Mouse (Mus musculus) megakaryocyte, embryonic 14.5 days (primary cell): ENCODE measurements around the gene Fam84b. TPM values are rescaled to one million over a fixed set of nuclear protein-coding genes. Genes with fewer than 3 reads are reported as not detected.
"Not testable (repeated sequence)": the region's sequence is repeated elsewhere in the genome, so short reads cannot be mapped to it uniquely, and the experiment has no call there.

ENCODE experiments used
- H3K27me3 ChIP-seq: replicated peaks from 2 replicates; pipeline ENCODE3; 2012; ENCODE audit warnings: inconsistent platforms
- H3K36me3 ChIP-seq: replicated peaks from 2 replicates; pipeline ENCODE3; 2012; ENCODE audit warnings: low read length, inconsistent platforms, mixed read lengths
- H3K4me1 ChIP-seq: 2 replicates; pipeline ENCODE4 v1.6.1; 2012; ENCODE audit warnings: inconsistent platforms
- H3K4me3 ChIP-seq: replicated peaks from 2 replicates; pipeline ENCODE3; 2012; ENCODE audit warnings: moderate library complexity, mild to moderate bottlenecking, inconsistent platforms
- H3K9me3 ChIP-seq: 2 replicates; pipeline ENCODE4 v1.6.1; 2012; ENCODE audit warnings: inconsistent platforms
- FLI1 ChIP-seq: IDR thresholded peaks from 2 replicates; pipeline ENCODE4 v1.6.1; 2012; ENCODE audit warnings: low read length, inconsistent platforms, mixed read lengths
- GATA1 ChIP-seq: IDR thresholded peaks from 3 replicates; pipeline ENCODE4 v1.6.1; 2012; ENCODE audit warnings: mixed read lengths, low read length, inconsistent platforms, borderline replicate concordance
- polyA plus RNA-seq: library from polyadenylated mRNA; stranded (reverse); fragments of >175 nt; gene quantifications from 2 replicates; pipeline ENCODE4 v1.2.3, GENCODE M21; 2012; ENCODE audit warnings: low replicate concordance; ENCODE audit not compliant: insufficient read depth

Fam84b gene
- polyA plus RNA-seq, 1 experiment, result 1.1 TPM

DNA sequence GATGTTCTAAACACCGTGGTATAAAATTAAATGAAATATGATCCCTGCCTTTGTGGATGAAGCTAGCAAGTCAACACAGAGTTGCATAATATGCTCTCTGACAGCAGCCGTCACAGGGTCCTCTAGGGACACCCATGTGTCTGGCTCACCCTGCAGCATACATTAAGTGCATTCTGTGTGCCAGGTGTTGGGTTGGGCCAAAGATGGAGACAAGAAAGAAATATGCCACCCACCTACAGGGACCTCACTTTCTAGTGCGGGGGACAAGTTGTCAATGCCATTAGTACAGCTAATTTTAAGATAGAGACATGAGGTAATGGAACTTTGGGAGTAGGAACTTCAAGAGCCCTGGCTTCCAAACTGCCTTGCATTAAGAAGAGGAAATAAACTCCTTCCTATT lies 4.9 kb downstream of the Fam84b start:
- Histone ChIP-seq H3K27me3 (peaks cover 3% of the 10 kb centered on the region), H3K4me1 (peaks cover 55% of the 10 kb centered on the region), H3K9me3 (no peaks in the 10 kb centered on the region), H3K36me3 (no peaks in the 10 kb centered on the region), H3K4me3 (no peak overlapping the region)
- TF ChIP-seq GATA1, result no peak
- no peak for TF ChIP-seq FLI1

DNA sequence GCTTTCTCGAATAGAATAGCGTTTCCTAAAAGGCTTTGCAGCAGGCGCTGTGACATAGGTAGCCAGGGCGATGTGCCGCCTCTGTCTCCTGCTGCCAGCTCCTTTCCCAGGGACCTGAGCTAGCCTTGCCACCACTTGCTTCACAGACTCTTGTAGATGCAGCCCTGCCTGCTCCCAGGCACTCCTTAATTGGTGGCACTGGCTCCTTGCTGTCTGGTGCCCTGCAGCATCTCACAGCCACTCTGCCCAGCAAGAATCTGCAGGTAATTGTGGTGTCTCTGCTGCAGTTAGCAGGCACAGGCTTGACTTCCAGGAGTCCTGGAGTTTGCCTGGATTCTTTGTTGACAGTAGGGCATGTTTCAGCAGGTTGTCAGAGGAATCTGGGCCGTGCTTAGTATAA lies 7.3 kb downstream of the Fam84b start:
- Histone ChIP-seq H3K4me3 (peak overlapping the region; percentile 8), H3K36me3 (no peaks in the 10 kb centered on the region), H3K27me3 (peaks cover 3% of the 10 kb centered on the region), H3K9me3 (no peaks in the 10 kb centered on the region), H3K4me1 (peaks cover 31% of the 10 kb centered on the region)
- no peak for TF ChIP-seq FLI1
- TF ChIP-seq GATA1, result no peak

DNA sequence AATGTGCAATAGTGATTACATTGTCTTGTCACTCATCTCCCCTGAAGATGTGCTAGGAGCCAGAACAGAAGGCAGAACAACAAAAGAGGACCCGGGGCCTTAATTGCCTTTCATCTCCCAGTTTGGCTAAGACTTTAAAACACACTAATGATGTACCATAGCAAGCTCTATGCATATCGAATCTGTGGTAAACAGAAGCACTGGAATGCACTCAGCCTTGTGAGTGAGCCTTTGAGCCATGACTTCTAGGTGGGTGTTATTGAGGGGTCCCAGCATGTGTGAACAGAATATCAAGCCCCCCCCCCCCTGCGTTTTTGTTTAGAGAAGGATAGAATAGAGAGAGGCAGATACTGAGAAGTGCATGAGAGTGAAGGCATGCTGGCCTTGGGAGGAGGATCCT lies 7.7 kb downstream of the Fam84b start:
- TF ChIP-seq GATA1 (no peak), FLI1 (no peak)
- Histone ChIP-seq H3K27me3 (peaks cover 3% of the 10 kb centered on the region), H3K36me3 (no peaks in the 10 kb centered on the region), H3K4me1 (peaks cover 31% of the 10 kb centered on the region), H3K4me3 (no peak overlapping the region), H3K9me3 (no peaks in the 10 kb centered on the region)

- H3K9me3 ChIP-seq, result no peaks in the 10 kb centered on the region
- H3K27me3 ChIP-seq, result peaks cover 5% of the 10 kb centered on the region
- TF ChIP-seq FLI1 (no peak), GATA1 (no peak)
Measured at GRCm38 (mm10) chr15:60841785-60842184, 11.8 kb downstream of the Fam84b start.

GRCm38 (mm10) chr15:60841312-60841711 lies 12.3 kb downstream of the Fam84b start:
- peaks cover 39% of the 10 kb centered on the region for H3K4me1 ChIP-seq
- not testable (repeated sequence) for H3K9me3 ChIP-seq, H3K27me3 ChIP-seq, H3K4me3 ChIP-seq, H3K36me3 ChIP-seq

More at GRCm38 (mm10) chr15:60841785-60842184, 11.8 kb downstream of the Fam84b start:
- H3K36me3 ChIP-seq, result no peaks in the 10 kb centered on the region
- no peak overlapping the region for H3K4me3 ChIP-seq
- peaks cover 38% of the 10 kb centered on the region for H3K4me1 ChIP-seq

DNA sequence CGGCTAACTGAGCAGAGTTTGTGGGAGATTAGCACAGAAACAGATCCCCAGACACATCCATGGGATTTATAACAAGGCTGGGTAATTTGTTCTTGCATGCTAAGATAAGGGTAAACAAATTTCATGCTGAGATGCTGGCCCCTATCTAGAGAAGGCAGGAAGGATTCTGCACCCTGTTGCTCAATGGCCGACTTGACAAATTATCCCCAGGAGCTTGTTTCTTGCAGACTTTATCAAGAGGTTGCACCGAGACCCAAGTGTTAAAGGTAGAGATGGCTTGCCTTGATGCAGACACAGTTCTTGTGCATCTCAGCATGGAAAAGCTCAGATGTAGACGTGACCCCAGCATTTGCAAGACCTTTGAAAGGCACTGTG lies 13.3 kb downstream of the Fam84b start:
- no peak for TF ChIP-seq GATA1
- TF ChIP-seq FLI1, result no peak
- Histone ChIP-seq H3K36me3 (peaks cover 5% of the 10 kb centered on the region), H3K4me3 (no peak overlapping the region), H3K9me3 (peaks cover 6% of the 10 kb centered on the region; the same call in 1 of the 2 replicates), H3K27me3 (peaks cover 2% of the 10 kb centered on the region), H3K4me1 (peaks cover 43% of the 10 kb centered on the region)

- Histone ChIP-seq H3K4me3 (peak overlapping the region; percentile 28), H3K36me3 (peaks cover 5% of the 10 kb centered on the region), H3K4me1 (peaks cover 46% of the 10 kb centered on the region), H3K27me3 (peaks cover 2% of the 10 kb centered on the region), H3K9me3 (peaks cover 6% of the 10 kb centered on the region; the same call in 1 of the 2 replicates)
- TF ChIP-seq FLI1 (no peak), GATA1 (no peak)
Measured at GRCm38 (mm10) chr15:60839539-60840295, 13.9 kb downstream of the Fam84b start.

GRCm38 (mm10) chr15:60838135-60838534 lies 15.4 kb downstream of the Fam84b start:
- Histone ChIP-seq H3K4me1 (peaks cover 62% of the 10 kb centered on the region), H3K36me3 (peaks cover 5% of the 10 kb centered on the region), H3K4me3 (no peak overlapping the region), H3K27me3 (peaks cover 2% of the 10 kb centered on the region), H3K9me3 (peaks cover 6% of the 10 kb centered on the region; the same call in 1 of the 2 replicates)
- TF ChIP-seq FLI1, result no peak
- no peak for TF ChIP-seq GATA1

- TF ChIP-seq GATA1 (no peak), FLI1 (no peak)
Measured at GRCm38 (mm10) chr15:60837719-60838118, 15.9 kb downstream of the Fam84b start.

GRCm38 (mm10) chr15:60836321-60836720 lies 17.3 kb downstream of the Fam84b start:
- no peak overlapping the region for H3K4me3 ChIP-seq
- H3K36me3 ChIP-seq, result peaks cover 5% of the 10 kb centered on the region
- peaks cover 2% of the 10 kb centered on the region for H3K27me3 ChIP-seq
- peaks cover 71% of the 10 kb centered on the region for H3K4me1 ChIP-seq
- peaks cover 6% of the 10 kb centered on the region; the same call in 1 of the 2 replicates for H3K9me3 ChIP-seq
- TF ChIP-seq GATA1 (no peak), FLI1 (no peak)

More at GRCm38 (mm10) chr15:60837719-60838118, 15.9 kb downstream of the Fam84b start:
- H3K4me3 ChIP-seq, result no peak overlapping the region
- peaks cover 2% of the 10 kb centered on the region for H3K27me3 ChIP-seq
- peaks cover 6% of the 10 kb centered on the region; the same call in 1 of the 2 replicates for H3K9me3 ChIP-seq
- peaks cover 66% of the 10 kb centered on the region for H3K4me1 ChIP-seq
- peaks cover 5% of the 10 kb centered on the region for H3K36me3 ChIP-seq
